Mouse (Mus musculus) megakaryocyte, embryonic 14.5 days (primary cell): ENCODE results near the gene Pdk2.

Experiments used
- FLI1 ChIP-seq: IDR thresholded peaks from 2 replicates; pipeline ENCODE4 v1.6.1; 2012; ENCODE audit warnings: low read length, inconsistent platforms, mixed read lengths
- GATA1 ChIP-seq: IDR thresholded peaks from 3 replicates; pipeline ENCODE4 v1.6.1; 2012; ENCODE audit warnings: mixed read lengths, low read length, inconsistent platforms, borderline replicate concordance

DNA sequence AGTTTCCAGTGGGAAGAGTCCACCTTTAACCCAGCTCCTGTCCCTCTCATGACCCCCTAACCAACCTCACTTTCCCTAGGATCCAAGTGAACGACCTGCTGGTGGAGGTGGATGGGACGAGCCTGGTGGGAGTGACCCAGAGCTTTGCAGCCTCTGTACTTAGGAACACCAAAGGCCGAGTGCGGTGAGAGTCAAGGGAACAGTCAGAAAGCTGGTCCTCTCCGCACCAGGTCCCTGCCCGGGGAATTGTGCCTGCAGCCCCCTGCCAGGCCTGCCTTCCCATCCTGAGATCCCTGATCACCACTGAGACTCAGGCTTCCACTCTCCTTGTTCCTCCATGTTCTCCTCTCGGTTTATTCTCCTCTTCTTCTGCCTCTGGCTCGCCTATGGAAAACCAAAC lies 41.0 kb downstream of the Pdk2 start:
- TF ChIP-seq GATA1 (no peak), FLI1 (no peak)
